Mouse (Mus musculus): ENCODE results near the gene Bcat2.

DNA sequence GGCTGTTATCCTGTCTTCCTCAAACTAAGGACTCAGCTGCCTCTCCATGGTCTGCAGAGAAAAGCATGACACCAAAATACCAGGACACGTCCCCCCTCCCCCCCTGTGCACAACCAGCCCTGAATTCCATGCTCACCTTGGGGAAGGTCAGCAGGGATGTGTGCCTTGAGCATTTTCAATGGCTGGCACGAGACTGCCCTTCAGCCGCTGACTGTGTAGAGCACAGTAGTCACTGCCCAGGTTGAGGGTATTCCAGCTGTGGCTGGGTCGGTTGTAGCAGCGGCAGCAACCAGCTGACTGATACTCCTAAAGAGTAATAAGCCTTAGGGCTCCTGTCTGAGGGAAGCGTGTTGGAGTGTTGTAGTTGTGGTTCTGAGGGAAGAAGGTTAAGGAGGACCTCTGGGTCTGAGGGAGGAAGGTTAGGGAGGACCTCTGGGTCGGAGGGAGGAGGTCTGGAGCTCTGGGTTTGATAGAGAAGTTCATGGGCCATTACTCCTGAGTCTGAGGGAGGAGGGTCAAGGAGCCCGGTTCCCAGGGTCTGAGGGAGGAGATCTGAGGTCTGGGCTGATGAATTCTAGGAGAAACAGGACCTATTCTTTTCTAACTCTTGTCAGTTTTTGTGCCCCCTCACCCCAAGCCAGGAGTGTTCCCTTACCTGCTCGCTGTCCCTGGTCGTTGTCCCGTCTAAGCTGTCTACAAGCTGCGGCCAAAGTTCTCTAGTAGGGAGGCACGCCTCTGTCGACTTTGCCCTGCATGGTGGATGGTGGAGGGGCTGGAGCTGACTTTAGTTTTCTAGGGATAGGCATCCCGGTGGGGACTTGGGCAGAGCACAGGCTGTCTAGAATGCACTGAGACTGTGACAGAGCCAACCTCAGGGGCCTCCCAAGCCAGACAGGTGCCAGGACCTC lies 4.8 kb downstream of the Bcat2 start:
- TF ChIP-seq SRF (IDR thresholded peaks at IDR 0.05; ENCODE audit: control insufficient read depth, insufficient read length, low read depth) (no peak), POLR2A (IDR thresholded peaks at IDR 0.05; ENCODE audit: insufficient read length, low read depth) (no peak), MAX (IDR thresholded peaks at IDR 0.05; ENCODE audit: low read depth) (no peak), TCF3 (IDR thresholded peaks at IDR 0.05; ENCODE audit: insufficient read length, low read depth) (no peak)

Measured in myocyte (in vitro differentiated cells).